Mouse (Mus musculus): ENCODE results near the gene Bbip1. TPM values are rescaled to one million over a fixed set of nuclear protein-coding genes. Genes with fewer than 3 reads are reported as not detected.
A peak's percentile ranks its signal among the peaks of the same experiment; 100 is the strongest.
"Not testable (repeated sequence)": the region's sequence is repeated elsewhere in the genome, so short reads cannot be mapped to it uniquely, and the experiment has no call there.

Gene Bbip1
- total and polyA plus RNA-seq, 2 experiments from 2014 or later = 138 to 196 TPM

GRCm38 (mm10) chr19:53925338-53925751, 19.1 kb downstream of the Bbip1 start:
- WGBS = 87% methylated on average over 2 of the region's 2 CpGs
- Histone ChIP-seq H3K9ac (no peak overlapping the region), H3K4me1 (ENCODE audit: insufficient read depth) (no peaks in the 10 kb centered on the region), H3K27me3 (ENCODE audit: insufficient read depth, low read length) (no peaks in the 10 kb centered on the region), H3K36me3 (ENCODE audit: insufficient read depth) (peaks cover 36% of the 10 kb centered on the region), H3K4me2 (ENCODE audit: low read depth) (no peak overlapping the region), H3K27ac (ENCODE audit: low read depth, low read length) (no peak overlapping the region), H3K4me3 (ENCODE audit: low read depth, low read length) (no peak overlapping the region), H3K9me3 (ENCODE audit: low read length) (no peaks in the 10 kb centered on the region)
- peak; percentile 56 for TF ChIP-seq CTCF (IDR thresholded peaks at IDR 0.05; ENCODE audit: low read depth)
- ATAC-seq (peak; percentile 56; the same call in 1 of the 2 replicates), DNase-seq (peak; percentile 74)

- not testable (repeated sequence) for H3K9me3 ChIP-seq (ENCODE audit: low read length); H3K9ac ChIP-seq; DNase-seq; H3K4me1 ChIP-seq (ENCODE audit: insufficient read depth); H3K27ac ChIP-seq (ENCODE audit: low read depth, low read length); H3K27me3 ChIP-seq (ENCODE audit: insufficient read depth, low read length); ATAC-seq; H3K4me2 ChIP-seq (ENCODE audit: low read depth); H3K4me3 ChIP-seq (ENCODE audit: low read depth, low read length)
- peaks cover 49% of the 10 kb centered on the region for H3K36me3 ChIP-seq (ENCODE audit: insufficient read depth)
- 83% methylated on average over 3 of the region's 3 CpGs for WGBS
These were observed 22.4 kb downstream of the Bbip1 start for GRCm38 (mm10) chr19:53921996-53922395.

- Histone ChIP-seq H3K4me2 (ENCODE audit: low read depth) (no peak overlapping the region), H3K4me3 (ENCODE audit: low read depth, low read length) (no peak overlapping the region), H3K27ac (ENCODE audit: low read depth, low read length) (no peak overlapping the region), H3K36me3 (ENCODE audit: insufficient read depth) (peaks cover 58% of the 10 kb centered on the region), H3K9ac (no peak overlapping the region), H3K9me3 (ENCODE audit: low read length) (no peaks in the 10 kb centered on the region), H3K27me3 (ENCODE audit: insufficient read depth, low read length) (no peaks in the 10 kb centered on the region), H3K4me1 (ENCODE audit: insufficient read depth) (no peaks in the 10 kb centered on the region)
- WGBS = 88% methylated on average over 10 of the region's 10 CpGs
- DNase-seq (no peak), ATAC-seq (no peak)
- no peak for TF ChIP-seq CTCF (IDR thresholded peaks at IDR 0.05; ENCODE audit: low read depth)
These were observed 24.9 kb downstream of the Bbip1 start for GRCm38 (mm10) chr19:53919541-53919940.

GRCm38 (mm10) chr19:53914950-53915349, 29.5 kb downstream of the Bbip1 start:
- ATAC-seq = no peak
- Histone ChIP-seq H3K36me3 (ENCODE audit: insufficient read depth) (peaks cover 66% of the 10 kb centered on the region), H3K4me3 (ENCODE audit: low read depth, low read length) (no peak overlapping the region), H3K27ac (ENCODE audit: low read depth, low read length) (no peak overlapping the region), H3K4me1 (ENCODE audit: insufficient read depth) (no peaks in the 10 kb centered on the region), H3K9ac (no peak overlapping the region), H3K4me2 (ENCODE audit: low read depth) (no peak overlapping the region), H3K27me3 (ENCODE audit: insufficient read depth, low read length) (no peaks in the 10 kb centered on the region), H3K9me3 (ENCODE audit: low read length) (no peaks in the 10 kb centered on the region)
- DNase-seq = no peak
- no peak for TF ChIP-seq CTCF (IDR thresholded peaks at IDR 0.05; ENCODE audit: low read depth)
- 96% methylated on average over 4 of the region's 4 CpGs for WGBS

- Histone ChIP-seq H3K4me1 (ENCODE audit: insufficient read depth) (peaks cover 15% of the 10 kb centered on the region), H3K36me3 (ENCODE audit: insufficient read depth) (peaks cover 12% of the 10 kb centered on the region)
- H3K9me3 ChIP-seq (ENCODE audit: low read length); H3K4me2 ChIP-seq (ENCODE audit: low read depth); H3K27me3 ChIP-seq (ENCODE audit: insufficient read depth, low read length); H3K9ac ChIP-seq; H3K27ac ChIP-seq (ENCODE audit: low read depth, low read length); ATAC-seq; DNase-seq; H3K4me3 ChIP-seq (ENCODE audit: low read depth, low read length): not testable (repeated sequence)
These were observed 37.7 kb downstream of the Bbip1 start for GRCm38 (mm10) chr19:53906703-53907070.

- TF ChIP-seq CTCF (IDR thresholded peaks at IDR 0.05; ENCODE audit: low read depth) = no peak
- Histone ChIP-seq H3K4me1 (ENCODE audit: insufficient read depth) (peaks cover 15% of the 10 kb centered on the region), H3K9me3 (ENCODE audit: low read length) (no peaks in the 10 kb centered on the region), H3K27me3 (ENCODE audit: insufficient read depth, low read length) (no peaks in the 10 kb centered on the region), H3K4me2 (ENCODE audit: low read depth) (peak overlapping the region; percentile 16), H3K9ac (no peak overlapping the region), H3K4me3 (ENCODE audit: low read depth, low read length) (no peak overlapping the region), H3K27ac (ENCODE audit: low read depth, low read length) (no peak overlapping the region), H3K36me3 (ENCODE audit: insufficient read depth) (peaks cover 8% of the 10 kb centered on the region)
- 60% methylated on average over 6 of the region's 6 CpGs for WGBS
- ATAC-seq = no peak
- no peak for DNase-seq
These were observed 38.3 kb downstream of the Bbip1 start for GRCm38 (mm10) chr19:53906033-53906702.

GRCm38 (mm10) chr19:53904833-53905480, 39.5 kb downstream of the Bbip1 start:
- ATAC-seq = no peak
- WGBS = 41% methylated on average over 7 of the region's 7 CpGs
- no peak for TF ChIP-seq CTCF (IDR thresholded peaks at IDR 0.05; ENCODE audit: low read depth)
- Histone ChIP-seq H3K9ac (peak overlapping the region; percentile 84; the same call in 1 of the 2 replicates), H3K9me3 (ENCODE audit: low read length) (no peaks in the 10 kb centered on the region), H3K36me3 (ENCODE audit: insufficient read depth) (peaks cover 6% of the 10 kb centered on the region; the same call in 1 of the 2 replicates), H3K4me1 (ENCODE audit: insufficient read depth) (peaks cover 15% of the 10 kb centered on the region), H3K4me2 (ENCODE audit: low read depth) (peak overlapping the region; percentile 81), H3K27ac (ENCODE audit: low read depth, low read length) (no peak overlapping the region), H3K27me3 (ENCODE audit: insufficient read depth, low read length) (no peaks in the 10 kb centered on the region), H3K4me3 (ENCODE audit: low read depth, low read length) (peak overlapping the region; percentile 94)
- DNase-seq = no peak
